Mouse (Mus musculus): ENCODE measurements at regions not wholly inside any gene's neighbourhood (a gene's known extent, or its start where the extent isn't known, plus 50 kb on each side); places are given as distances from the start of the nearest gene placed in this dataset.

DNA sequence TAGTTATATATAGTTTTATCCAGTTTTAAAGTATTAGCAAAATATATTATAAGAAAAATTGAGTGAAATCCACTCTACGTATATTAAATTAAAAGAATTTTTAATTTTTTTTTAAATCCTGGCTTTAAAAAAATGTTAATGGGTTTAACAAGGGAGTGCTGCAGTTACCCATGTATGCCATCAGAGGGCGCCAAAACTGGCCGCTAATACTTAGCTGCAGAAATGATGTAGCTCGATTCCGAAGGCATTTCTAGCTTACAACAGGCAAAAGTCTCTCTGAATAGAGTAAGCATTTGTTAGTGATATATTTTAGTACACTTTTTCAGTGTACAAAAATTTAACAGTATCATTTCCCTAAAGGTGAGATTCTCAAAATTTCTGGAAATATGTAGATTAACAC is 73.1 kb downstream of the Olfr444 start:
- peak; percentile 20 for DNase-seq (ENCODE audit: extremely low spot score, low spot score)
- WGBS, result 22% methylated on average over 5 of the region's 5 CpGs
- Histone ChIP-seq H3K9me3 (no peaks in the 10 kb centered on the region), H3K4me3 (no peak overlapping the region), H3K27me3 (ENCODE audit: poor library complexity, severe bottlenecking) (no peaks in the 10 kb centered on the region), H3K36me3 (replicated peaks) (no peaks in the 10 kb centered on the region), H3K27ac (no peak overlapping the region), H3K4me1 (no peaks in the 10 kb centered on the region)
